In the genomic region with DNA sequence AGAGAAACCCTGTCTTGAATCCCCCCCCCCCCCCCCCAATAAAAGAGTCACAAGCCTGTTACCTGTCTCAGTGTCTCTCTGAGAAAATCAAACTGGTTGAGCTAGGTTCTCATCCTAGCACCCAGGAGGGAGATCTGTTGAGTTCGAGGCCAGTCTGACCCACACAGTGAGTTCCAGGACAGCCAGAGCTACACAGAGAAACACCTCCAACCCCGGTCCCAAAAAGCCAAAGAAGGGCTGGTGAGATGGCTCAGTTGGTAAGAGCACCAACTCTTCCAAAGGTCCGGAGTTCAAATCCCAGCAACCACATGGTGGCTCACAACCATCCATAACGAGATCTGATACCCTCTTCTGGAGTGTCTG, we compare ENCODE assay signal across 12 mouse cellular contexts. TPM values are rescaled to one million over a fixed set of nuclear protein-coding genes. Genes with fewer than 3 reads are reported as not detected.
A peak's percentile ranks its signal among the peaks of the same experiment; 100 is the strongest.
DNase-seq lines count a peak whose midpoint lies in the region; ATAC-seq and TF ChIP-seq lines count a peak whose summit lies in the region.
"Had no signal": no experiment of that assay in that cellular context is flagged by ENCODE, and none has a peak within 500 bp of the region (broad histone marks: within the 10 kb centered on the region; RNA-seq: fewer than 3 reads in every experiment).

No protein-coding gene starts in this region.

- DNase-seq in hindbrain, embryonic 10.5 days (ENCODE audit: low spot score), result no peak
- no peak for DNase-seq in CH12.LX (ENCODE audit: extremely low read depth)
- DNase-seq in MN1 (ENCODE audit: low spot score), result peak; percentile 57
- no peak for DNase-seq in limb, embryonic 14.5 days (ENCODE audit: low spot score)
- no peak for DNase-seq in layer of hippocampus, adult 8-10 months (ENCODE audit: low spot score in 2 of 2)
- DNase-seq in layer of hippocampus, postnatal 10 days (ENCODE audit: low spot score in 2 of 2), result no peak
- DNase-seq in right cerebral cortex, adult 18-20 months, result no peak
- DNase-seq: adrenal gland, postnatal 25 days; cerebellum, postnatal 14 days; kidney, postnatal 14 days had no signal

- dilution Hi-C loops in CH12.LX (cut with MboI; ENCODE audit: extremely low pct_ligation_motif_present, extremely low pct_unique_long_range_greater_than_20kb, low sequenced_read_pairs), result no loop called here

- H3K27ac ChIP-seq in hindbrain, embryonic 16.5 days (ENCODE audit: low read depth, low read length), result no peak overlapping the region
- no peak overlapping the region; the same call in 1 of the 2 replicates for H3K27ac ChIP-seq in hindbrain, embryonic 10.5 days
- no peak overlapping the region for H3K27ac ChIP-seq in CH12.LX (ENCODE audit: insufficient read depth, low read depth)
- peak overlapping the region; percentile 76; the same call in 1 of the 2 replicates for H3K27ac ChIP-seq in limb, embryonic 14.5 days (replicated peaks; ENCODE audit: low read depth, low read length)

- no peak for TF ChIP-seq POLR2A in CH12.LX (IDR thresholded peaks at IDR 0.05; ENCODE audit: low read depth, low read length)
- no peak for TF ChIP-seq POLR2A in limb, embryonic 14.5 days (IDR thresholded peaks at IDR 0.05; ENCODE audit: borderline replicate concordance, extremely low read depth, insufficient read depth, insufficient read length)

- TF ChIP-seq RAD21 in CH12.LX (IDR thresholded peaks at IDR 0.05; ENCODE audit: low read depth, low read length), result no peak

- WGBS in hindbrain, embryonic 16.5 days, result 69% methylated on average over 4 of the region's 4 CpGs
- 61% methylated on average over 4 of the region's 4 CpGs for WGBS in hindbrain, embryonic 10.5 days
- WGBS in limb, embryonic 14.5 days, result 55% methylated on average over 4 of the region's 4 CpGs

- H3K4me1 ChIP-seq in hindbrain, embryonic 16.5 days (ENCODE audit: control insufficient read depth, insufficient read depth, low read depth, low read length), result 0 out of 2 replicates have a peak, but pooled peaks cover 2% of the 10 kb centered on the region
- peaks cover 7% of the 10 kb centered on the region; the same call in 1 of the 2 replicates for H3K4me1 ChIP-seq in hindbrain, embryonic 10.5 days (replicated peaks)
- peaks cover 0 to 8% of the 10 kb centered on the region in 2 experiments; a peak in 2 of 4 replicates for H3K4me1 ChIP-seq in CH12.LX (ENCODE audit: control insufficient read depth in 1 of 2, insufficient read depth in 2 of 2)
- no peaks in the 10 kb centered on the region for H3K4me1 ChIP-seq in limb, embryonic 14.5 days (ENCODE audit: control insufficient read depth, insufficient read depth, low read length)

- ATAC-seq in hindbrain, embryonic 16.5 days, result no peak
- no peak for ATAC-seq in limb, embryonic 14.5 days (ENCODE audit: low FRiP score, low read depth)

- TF ChIP-seq EP300 in CH12.LX (IDR thresholded peaks at IDR 0.05; ENCODE audit: low read length), result no peak

- H3K9me3 ChIP-seq in hindbrain, embryonic 16.5 days (ENCODE audit: control insufficient read depth, low read length), result no peaks in the 10 kb centered on the region
- H3K9me3 ChIP-seq in hindbrain, embryonic 10.5 days, result no peaks in the 10 kb centered on the region
- H3K9me3 ChIP-seq in CH12.LX (replicated peaks; ENCODE audit: low read length), result no peaks in the 10 kb centered on the region
- no peaks in the 10 kb centered on the region for H3K9me3 ChIP-seq in limb, embryonic 14.5 days (ENCODE audit: control insufficient read depth, low read length)

- H3K4me3 ChIP-seq in hindbrain, embryonic 16.5 days (ENCODE audit: low read length), result no peak overlapping the region
- no peak overlapping the region for H3K4me3 ChIP-seq in hindbrain, embryonic 10.5 days
- no peak overlapping the region for H3K4me3 ChIP-seq in CH12.LX (replicated peaks in 1 of 3; ENCODE audit: low read depth in 2 of 3, low read length in 2 of 3, poor library complexity in 1 of 3)
- no peak overlapping the region for H3K4me3 ChIP-seq in limb, embryonic 14.5 days (replicated peaks; ENCODE audit: low read length)

- H3K36me3 ChIP-seq in hindbrain, embryonic 16.5 days (ENCODE audit: control insufficient read depth, insufficient read depth, low read length), result no peaks in the 10 kb centered on the region
- no peaks in the 10 kb centered on the region for H3K36me3 ChIP-seq in hindbrain, embryonic 10.5 days
- H3K36me3 ChIP-seq in CH12.LX (replicated peaks in 1 of 2; ENCODE audit: control insufficient read depth in 1 of 2, insufficient read depth in 1 of 2, low read length in 1 of 2), result peaks cover 0 to 30% of the 10 kb centered on the region in 2 experiments
- H3K36me3 ChIP-seq in limb, embryonic 14.5 days (ENCODE audit: control insufficient read depth, insufficient read depth, low read length), result no peaks in the 10 kb centered on the region

- in situ Hi-C loops in CH12.LX (cut with MboI; ENCODE audit: low pct_ligation_motif_present, low pct_unique_long_range_greater_than_20kb, low sequenced_read_pairs), result no loop called here

- H3K4me2 ChIP-seq in hindbrain, embryonic 16.5 days (ENCODE audit: low read length), result peak overlapping the region; percentile 71
- H3K4me2 ChIP-seq in CH12.LX (ENCODE audit: insufficient read depth, low read depth, poor library complexity, severe bottlenecking), result peak overlapping the region; percentile 40; the same call in 1 of the 2 replicates
- H3K4me2 ChIP-seq in limb, embryonic 14.5 days (replicated peaks; ENCODE audit: low read depth, low read length, severe bottlenecking), result peak overlapping the region; percentile 52

- H3K27me3 ChIP-seq in hindbrain, embryonic 16.5 days (replicated peaks; ENCODE audit: control insufficient read depth, insufficient read depth, low read length), result no peaks in the 10 kb centered on the region
- H3K27me3 ChIP-seq in hindbrain, embryonic 10.5 days (ENCODE audit: insufficient read depth, poor library complexity, severe bottlenecking), result no peaks in the 10 kb centered on the region
- H3K27me3 ChIP-seq in CH12.LX (replicated peaks), result no peaks in the 10 kb centered on the region
- no peaks in the 10 kb centered on the region for H3K27me3 ChIP-seq in limb, embryonic 14.5 days (ENCODE audit: control insufficient read depth, insufficient read depth, low read length)

- 0 out of 2 replicates have a peak, but pooled peaks cover 3% of the 10 kb centered on the region for H3K79me2 ChIP-seq in CH12.LX (replicated peaks; ENCODE audit: control insufficient read depth, extremely low read depth, insufficient read depth, poor library complexity, severe bottlenecking)

- no peak for TF ChIP-seq CTCF in CH12.LX (conservative IDR thresholded peaks at IDR 0.05 in 1 of 2, IDR thresholded peaks at IDR 0.05 in 1 of 2; ENCODE audit: low read depth in 2 of 2, low read length in 2 of 2)

- H3K9ac ChIP-seq in hindbrain, embryonic 16.5 days (ENCODE audit: low read depth, low read length), result no peak overlapping the region
- H3K9ac ChIP-seq in CH12.LX (ENCODE audit: insufficient read depth, low read depth), result no peak overlapping the region
- no peak overlapping the region for H3K9ac ChIP-seq in limb, embryonic 14.5 days (ENCODE audit: low read depth, low read length, severe bottlenecking)

TF ChIP-seq in CH12.LX, 34 proteins besides CTCF, POLR2A, EP300 and RAD21 (continues in another document):
- no peak for TF ChIP-seq JUN (IDR thresholded peaks at IDR 0.05; ENCODE audit: insufficient read depth, low read depth, low read length)
- no peak for TF ChIP-seq SIN3A (IDR thresholded peaks at IDR 0.05; ENCODE audit: low read length)

RNA-seq across cellular contexts. Expression of a gene that starts 20.5 kb away (rescaled TPM):
- 10.1 and 14.0 TPM in 2 replicates for polyA plus RNA-seq in hindbrain, embryonic 16.5 days (2015; fragmentation: Nextera tagmentation; extraction: Ambion mirVana)
- 76.6 and 99.4 TPM in 2 replicates for polyA plus RNA-seq in hindbrain, embryonic 10.5 days (2016; fragmentation: Nextera tagmentation; extraction: Ambion mirVana)
- total RNA-seq in CH12.LX (2012; rRNA removed) (33.9 and 39.6 TPM in 2 replicates), CH12.LX (2014; rRNA removed) (34.0 and 36.8 TPM in 2 replicates)
- 40.3 and 43.1 TPM in 2 replicates for polyA plus RNA-seq in CH12.LX (2012; ENCODE audit: insufficient read length, low read depth)
- 30.4 and 36.9 TPM in 2 replicates for polyA plus RNA-seq in limb, embryonic 14.5 days (2012; rRNA removed)
- polyA plus RNA-seq in limb, embryonic 14.5 days (2014; fragmentation: Nextera tagmentation; extraction: Ambion mirVana), result 43.3 and 50.9 TPM in 2 replicates
- total RNA-seq in layer of hippocampus, adult 8-10 months (2022), result under 1 TPM; 0.20 to 0.69 (median 0.37) TPM
- 1 to 10 TPM; 2.5 to 2.8 TPM for total RNA-seq in layer of hippocampus, postnatal 10 days (2021)

RNA-seq across cellular contexts. Expression of a gene that starts 46.9 kb away (rescaled TPM):
- polyA plus RNA-seq in hindbrain, embryonic 16.5 days (2015; fragmentation: Nextera tagmentation; extraction: Ambion mirVana), result 320 and 403 TPM in 2 replicates
- 660 and 807 TPM in 2 replicates for polyA plus RNA-seq in hindbrain, embryonic 10.5 days (2016; fragmentation: Nextera tagmentation; extraction: Ambion mirVana)
- total RNA-seq in CH12.LX (2012; rRNA removed), result 5,379 and 5,435 TPM in 2 replicates
- 2,191 and 2,455 TPM in 2 replicates for total RNA-seq in CH12.LX (2014; rRNA removed)
- polyA plus RNA-seq in CH12.LX (2012; ENCODE audit: insufficient read length, low read depth), result 1,480 and 1,967 TPM in 2 replicates
- polyA plus RNA-seq in limb, embryonic 14.5 days (2012; rRNA removed), result 1,144 and 1,706 TPM in 2 replicates
- polyA plus RNA-seq in limb, embryonic 14.5 days (2014; fragmentation: Nextera tagmentation; extraction: Ambion mirVana), result 1,276 and 1,329 TPM in 2 replicates
- total RNA-seq in layer of hippocampus, adult 8-10 months (2022), result 100 to 1,000 TPM; 448 to 635 (median 527) TPM
- 100 to 1,000 TPM; 556 to 596 TPM for total RNA-seq in layer of hippocampus, postnatal 10 days (2021)

RNA-seq across cellular contexts. Expression of a gene that starts 48.8 kb away (rescaled TPM):
- polyA plus RNA-seq in hindbrain, embryonic 16.5 days (2015; fragmentation: Nextera tagmentation; extraction: Ambion mirVana), result 10.3 and 11.4 TPM in 2 replicates
- polyA plus RNA-seq in hindbrain, embryonic 10.5 days (2016; fragmentation: Nextera tagmentation; extraction: Ambion mirVana), result 10.7 and 13.1 TPM in 2 replicates
- total RNA-seq in CH12.LX (2012; rRNA removed), result 0.50 and 1.1 TPM in 2 replicates
- total RNA-seq in CH12.LX (2014; rRNA removed), result 1.4 and 1.5 TPM in 2 replicates
- polyA plus RNA-seq in CH12.LX (2012; ENCODE audit: insufficient read length, low read depth), result 1.00 and 1.2 TPM in 2 replicates
- 7.7 and 11.2 TPM in 2 replicates for polyA plus RNA-seq in limb, embryonic 14.5 days (2012; rRNA removed)
- 10.5 and 12.0 TPM in 2 replicates for polyA plus RNA-seq in limb, embryonic 14.5 days (2014; fragmentation: Nextera tagmentation; extraction: Ambion mirVana)
- 1 to 10 TPM; 4.2 to 5.9 (median 5.7) TPM for total RNA-seq in layer of hippocampus, adult 8-10 months (2022)
- 1 to 10 TPM; 5.0 to 6.2 TPM for total RNA-seq in layer of hippocampus, postnatal 10 days (2021)

RNA-seq across cellular contexts. Expression of a gene that starts 49.0 kb away (rescaled TPM):
- 2.3 and 2.9 TPM in 2 replicates for polyA plus RNA-seq in hindbrain, embryonic 16.5 days (2015; fragmentation: Nextera tagmentation; extraction: Ambion mirVana)
- 0.39 and 0.62 TPM in 2 replicates for polyA plus RNA-seq in hindbrain, embryonic 10.5 days (2016; fragmentation: Nextera tagmentation; extraction: Ambion mirVana)
- total RNA-seq in CH12.LX (2012; rRNA removed) (not detected in 2 replicates), CH12.LX (2014; rRNA removed) (not detected in 2 replicates)
- 0.18 TPM in 1 of 2 replicates, not detected in the other for polyA plus RNA-seq in CH12.LX (2012; ENCODE audit: insufficient read length, low read depth)
- polyA plus RNA-seq in limb, embryonic 14.5 days (2012; rRNA removed), result 1.4 and 1.9 TPM in 2 replicates
- polyA plus RNA-seq in limb, embryonic 14.5 days (2014; fragmentation: Nextera tagmentation; extraction: Ambion mirVana), result 0.40 and 1.3 TPM in 2 replicates
- under 1 TPM; 0.40 to 0.75 (median 0.59) TPM for total RNA-seq in layer of hippocampus, adult 8-10 months (2022)
- 1 to 10 TPM; 2.3 to 3.7 TPM for total RNA-seq in layer of hippocampus, postnatal 10 days (2021)
- total RNA-seq: liver, adult 2 months had no signal
- polyA plus RNA-seq: liver, adult 2 months had no signal
